Mouse (Mus musculus): ENCODE data around the gene Troap. TPM values are rescaled to one million over a fixed set of nuclear protein-coding genes. Genes with fewer than 3 reads are reported as not detected.
A peak's percentile ranks its signal among the peaks of the same experiment; 100 is the strongest.
"Not testable (repeated sequence)": the region's sequence is repeated elsewhere in the genome, so short reads cannot be mapped to it uniquely, and the experiment has no call there.

Gene Troap
- total RNA-seq, 2 experiments from 2014 or later: 1.2 to 2.6 TPM

GRCm38 (mm10) chr15:99039996-99040919 is 34.1 kb upstream of the Troap start:
- DNase-seq (ENCODE audit: low spot score in 2 of 2): no peak

GRCm38 (mm10) chr15:99040920-99041856 is 33.2 kb upstream of the Troap start:
- DNase-seq (ENCODE audit: low spot score in 2 of 2): no peak

GRCm38 (mm10) chr15:99042334-99042733 is 32.0 kb upstream of the Troap start:
- DNase-seq (ENCODE audit: low spot score in 2 of 2): no peak

DNA sequence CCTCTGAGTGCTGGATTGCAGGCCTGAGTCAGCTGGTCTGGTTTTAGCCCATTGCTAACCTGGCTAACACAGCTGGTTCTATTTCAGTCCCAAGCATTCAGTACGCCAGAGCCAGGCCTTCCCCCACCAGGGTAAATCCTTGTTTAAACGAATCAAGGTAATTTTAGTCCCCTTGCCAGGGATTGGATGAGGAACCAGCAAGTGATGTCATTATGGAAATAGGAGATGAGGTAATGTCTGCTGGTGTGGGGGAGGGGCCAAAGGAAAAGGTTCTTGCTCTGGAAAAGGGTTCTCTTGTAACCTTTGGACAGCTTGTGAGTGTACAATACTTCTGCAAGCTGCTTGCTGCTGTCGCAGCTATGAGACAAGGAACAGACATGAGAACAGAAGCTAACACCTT is 29.5 kb upstream of the Troap start:
- DNase-seq (ENCODE audit: low spot score in 2 of 2): no peak

DNA sequence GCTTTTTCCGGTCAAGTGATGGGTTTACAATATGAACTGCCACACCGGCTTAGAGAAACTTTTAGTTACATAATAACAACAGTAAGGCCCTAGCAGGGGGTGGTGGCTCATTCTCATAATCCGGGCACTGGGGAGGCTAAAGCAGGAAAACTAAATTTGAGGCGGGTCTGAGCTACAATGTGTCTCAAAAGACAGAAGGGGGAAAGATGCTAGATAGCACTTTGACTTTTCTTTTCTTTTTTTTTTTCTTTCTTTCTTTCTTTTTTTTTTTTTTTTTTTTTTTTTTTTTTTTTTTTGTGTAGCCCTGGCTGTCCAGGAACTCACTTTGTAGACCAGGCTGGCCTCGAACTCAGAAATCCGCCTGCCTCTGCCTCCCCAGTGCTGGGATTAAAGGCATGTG is 28.6 kb upstream of the Troap start:
- not testable (repeated sequence) for DNase-seq (ENCODE audit: low spot score in 2 of 2)

DNA sequence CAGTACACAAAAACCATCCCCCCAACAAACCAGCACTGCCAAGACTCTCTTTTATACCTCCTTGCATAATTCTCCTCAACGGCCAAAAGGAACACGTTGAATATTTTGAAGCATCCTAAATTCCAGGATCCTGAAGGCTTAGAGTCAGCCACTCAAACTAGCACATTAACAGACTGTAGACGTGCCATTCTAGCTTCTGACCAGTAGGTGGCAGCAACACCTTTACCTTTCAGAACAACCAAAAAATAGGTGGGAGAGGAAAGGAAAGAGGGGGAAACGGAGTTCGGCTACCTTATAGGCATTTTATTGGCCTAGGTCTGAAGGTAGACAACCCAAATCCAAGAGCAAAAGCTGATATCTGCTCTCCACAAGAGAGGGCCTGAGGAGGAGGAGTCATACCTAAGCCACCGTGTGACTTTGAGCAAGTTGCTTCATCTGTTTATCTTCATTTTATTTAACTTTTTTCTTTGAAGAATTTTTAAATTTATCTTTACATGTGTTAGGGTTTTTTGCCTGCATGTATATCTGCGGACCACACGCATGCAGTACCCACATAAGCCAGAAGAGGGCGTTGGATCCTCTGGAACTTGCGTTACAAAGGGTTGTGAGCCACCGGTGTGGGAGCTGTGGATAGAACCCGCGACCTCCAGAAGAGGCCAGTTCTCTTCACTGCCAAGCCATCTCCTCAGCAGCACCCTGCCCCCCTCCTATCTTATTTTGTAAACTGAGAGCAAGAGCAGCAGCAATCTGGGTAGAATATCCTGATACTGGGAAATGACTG is 24.7 kb upstream of the Troap start:
- peak; percentile 64 to 71 for DNase-seq (ENCODE audit: low spot score in 2 of 2)

- no peak for DNase-seq (ENCODE audit: low spot score in 2 of 2)
Observed at GRCm38 (mm10) chr15:99053373-99053772, 21.0 kb upstream of the Troap start.

GRCm38 (mm10) chr15:99055040-99055439 is 19.3 kb upstream of the Troap start, which contains the start of gene Prph:
TSS of gene Prph (plus strand) at chr15:99055174.
- no peak for DNase-seq (ENCODE audit: low spot score in 2 of 2)

DNA sequence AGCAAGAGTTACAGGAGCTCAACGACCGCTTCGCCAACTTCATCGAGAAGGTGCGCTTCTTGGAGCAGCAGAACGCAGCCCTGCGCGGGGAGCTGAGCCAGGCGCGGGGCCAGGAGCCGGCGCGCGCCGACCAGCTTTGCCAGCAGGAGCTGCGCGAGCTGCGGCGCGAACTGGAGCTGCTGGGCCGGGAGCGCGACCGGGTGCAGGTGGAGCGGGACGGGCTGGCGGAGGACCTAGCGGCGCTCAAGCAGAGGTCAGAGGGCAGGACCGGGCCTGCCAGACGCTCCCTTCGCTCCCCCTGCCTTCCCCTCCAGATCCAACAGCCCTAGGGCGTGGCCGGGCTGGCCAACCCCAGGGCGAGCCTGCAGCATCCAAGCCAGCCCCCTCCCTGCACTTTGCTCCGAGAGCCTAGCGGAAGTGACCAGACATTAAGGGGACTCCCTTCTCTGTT is 18.8 kb upstream of the Troap start:
- DNase-seq (ENCODE audit: low spot score in 2 of 2): no peak

GRCm38 (mm10) chr15:99056332-99056731 is 18.0 kb upstream of the Troap start:
- no peak for DNase-seq (ENCODE audit: low spot score in 2 of 2)

GRCm38 (mm10) chr15:99065557-99066165 is 8.7 kb upstream of the Troap start:
- no peak for DNase-seq (ENCODE audit: low spot score in 2 of 2)

DNA sequence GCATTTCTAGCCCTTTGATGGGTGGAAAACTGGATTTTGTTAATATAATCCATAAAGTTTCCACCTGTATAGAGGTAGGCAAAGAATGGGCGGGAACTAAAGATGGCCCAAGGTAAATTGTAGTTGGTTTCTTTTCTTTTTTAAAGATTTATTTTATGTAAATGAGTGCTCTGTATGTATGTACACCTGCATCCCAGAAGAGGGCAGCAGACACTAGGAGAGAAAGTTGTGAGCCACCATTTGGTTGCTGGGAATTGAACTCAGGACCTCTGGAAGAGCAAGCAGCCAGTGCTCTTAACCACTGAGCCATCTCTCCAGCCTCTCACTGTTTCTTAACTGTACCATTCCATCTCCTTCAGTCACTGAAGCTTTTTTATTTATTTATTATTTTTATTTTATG is 2.4 kb upstream of the Troap start:
- DNase-seq (ENCODE audit: low spot score in 2 of 2): no peak

DNA sequence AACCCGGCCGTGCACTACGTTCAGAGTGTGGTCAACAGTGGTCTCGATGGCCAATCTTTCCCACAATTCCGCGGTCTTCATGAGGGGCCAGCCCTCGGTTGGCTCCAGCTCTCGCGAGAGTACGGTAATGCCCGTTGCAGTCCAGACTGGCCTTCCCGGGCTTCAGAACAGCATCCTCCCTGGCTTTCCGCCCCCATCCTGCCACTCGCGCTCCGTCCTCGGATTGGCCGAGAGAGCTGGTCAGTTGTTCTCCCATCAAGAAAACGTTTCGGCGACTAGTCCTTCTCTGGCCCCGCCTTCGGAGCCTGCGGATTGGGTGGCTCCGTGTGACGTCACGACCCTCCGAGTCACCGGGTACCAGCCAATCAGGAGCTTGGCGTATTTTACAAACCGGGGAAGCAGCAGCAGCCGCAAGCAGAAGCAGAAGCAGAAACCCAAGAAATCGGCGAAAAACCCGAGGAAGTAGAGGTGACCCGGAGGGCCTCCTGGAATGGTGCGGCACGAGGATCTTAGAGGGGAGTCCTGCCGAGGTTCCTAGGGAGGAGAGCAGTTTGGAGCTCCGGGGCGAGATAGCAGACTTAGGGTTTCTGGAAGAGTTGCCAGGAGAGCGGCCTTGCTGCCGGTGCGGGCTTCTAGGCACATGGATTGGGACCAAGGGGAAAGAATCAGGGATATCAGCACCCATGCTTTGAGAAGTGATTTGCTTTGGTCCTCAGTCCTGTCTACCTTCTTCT is 392 bp downstream of the Troap start:
- peak; percentile 98 to 99 for DNase-seq (ENCODE audit: low spot score in 2 of 2)

DNA sequence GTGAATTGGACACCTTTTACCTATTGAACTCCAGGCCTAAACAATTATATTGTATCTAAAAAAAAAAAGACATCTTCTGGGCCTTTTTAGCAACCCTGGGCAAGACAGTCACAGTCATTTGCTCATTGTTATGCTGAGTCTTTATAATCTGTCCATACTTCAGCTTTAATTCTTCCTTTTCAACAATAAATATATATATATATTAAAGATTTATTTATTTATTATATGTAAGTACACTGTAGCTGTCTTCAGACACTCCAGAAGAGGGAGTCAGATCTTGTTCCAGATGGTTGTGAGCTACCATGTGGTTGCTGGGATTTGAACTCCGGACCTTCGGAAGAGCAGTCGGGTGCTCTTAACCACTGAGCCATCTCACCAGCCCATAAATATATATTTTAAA is 1.6 kb downstream of the Troap start:
- not testable (repeated sequence) for DNase-seq (ENCODE audit: low spot score in 2 of 2)

GRCm38 (mm10) chr15:99078181-99078910 is 4.0 kb downstream of the Troap start:
- no peak for DNase-seq (ENCODE audit: low spot score in 2 of 2)

- no peak for DNase-seq (ENCODE audit: low spot score in 2 of 2)
Observed at GRCm38 (mm10) chr15:99079804-99080203, 5.4 kb downstream of the Troap start.

GRCm38 (mm10) chr15:99082322-99082721 is 7.9 kb downstream of the Troap start:
- DNase-seq (ENCODE audit: low spot score in 2 of 2): no peak

DNA sequence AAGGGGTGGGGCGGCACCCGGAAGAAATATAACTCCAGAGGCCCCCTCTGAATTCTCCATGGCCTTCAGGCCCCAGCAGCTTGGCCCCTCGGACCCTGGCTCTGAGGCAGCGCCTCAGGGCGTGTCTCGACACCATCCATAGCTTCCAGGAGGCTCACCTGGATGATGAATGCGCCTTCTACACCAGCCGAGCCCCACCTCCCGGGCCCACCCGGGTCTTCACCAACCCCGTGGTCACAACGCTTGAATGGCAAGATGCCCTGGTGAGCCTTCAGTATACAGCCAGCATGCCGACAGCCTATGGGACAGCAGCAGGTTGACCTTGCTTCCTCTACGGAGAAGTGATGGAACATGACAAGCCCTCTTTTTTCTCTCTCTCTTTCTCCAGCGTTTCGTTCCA is 8.5 kb downstream of the Troap start:
- DNase-seq (ENCODE audit: low spot score in 2 of 2): no peak

DNA sequence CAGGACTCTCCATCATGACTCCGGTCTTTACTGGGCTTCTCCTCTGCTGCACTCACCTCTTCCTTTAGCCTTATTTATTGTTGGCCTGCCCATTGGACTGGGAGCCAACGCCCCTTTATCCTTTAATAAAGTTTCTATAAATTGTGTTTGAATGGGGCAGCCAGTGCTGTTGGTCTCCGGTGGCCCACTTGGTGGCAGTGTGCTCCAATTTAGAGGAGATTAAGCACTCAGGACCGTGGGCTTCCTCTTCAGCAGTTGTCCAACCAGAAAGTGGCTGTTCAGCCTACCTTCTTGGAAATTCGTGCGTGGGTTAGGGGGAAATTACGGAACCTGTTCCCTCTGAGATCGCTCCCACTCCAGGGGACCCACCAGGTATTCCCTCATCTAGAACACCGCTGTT is 8.9 kb downstream of the Troap start:
- DNase-seq (ENCODE audit: low spot score in 2 of 2): peak in 1 of 2 experiments; percentile 49
